Mouse (Mus musculus) stomach, postnatal 0 days (tissue): ENCODE results near the gene Epo. TPM values are rescaled to one million over a fixed set of nuclear protein-coding genes. Genes with fewer than 3 reads are reported as not detected.
A peak's percentile ranks its signal among the peaks of the same experiment; 100 is the strongest.

Source experiments
- ATAC-seq: fragments of 200-750 bp; cut with Nextera tagmentation; 2 replicates; pipeline ENCODE4 v1.8.0; 2017; ENCODE audit not compliant: low FRiP score, low TSS enrichment
- DNase-seq: peaks from one replicate; pipeline ENCODE4 v3.0.0-alpha.2; 2016; ENCODE audit warnings: low spot score
- H3K27ac ChIP-seq: fragments of 300-500 bp; sonication (generic); replicated peaks from 2 replicates; pipeline ENCODE4 v1.5.1; 2014; ENCODE audit warnings: mild to moderate bottlenecking, control low read depth
- H3K27me3 ChIP-seq: fragments of 300-500 bp; sonication (generic); 2 replicates; pipeline ENCODE4 v1.6.1; 2014; ENCODE audit warnings: low read length; ENCODE audit not compliant: control insufficient read depth, insufficient read depth
- H3K36me3 ChIP-seq: fragments of 300-500 bp; sonication (generic); 2 replicates; pipeline ENCODE4 v1.6.1; 2014; ENCODE audit warnings: low read length, mixed read lengths; ENCODE audit not compliant: control insufficient read depth, insufficient read depth
- H3K4me1 ChIP-seq: fragments of 300-500 bp; sonication (generic); replicated peaks from 2 replicates; pipeline ENCODE4 v1.6.1; 2014; ENCODE audit warnings: antibody characterized with exemption; ENCODE audit not compliant: control insufficient read depth, insufficient read depth
- H3K4me2 ChIP-seq: fragments of 300-500 bp; sonication (generic); replicated peaks from 2 replicates; pipeline ENCODE4 v1.6.1; 2014; ENCODE audit warnings: low read depth, mild to moderate bottlenecking, control low read depth, moderate library complexity
- H3K4me3 ChIP-seq: fragments of 300-500 bp; sonication (generic); 2 replicates; pipeline ENCODE4 v1.5.1; 2014; ENCODE audit warnings: low read depth, low read length, control low read depth
- H3K9ac ChIP-seq: fragments of 300-500 bp; sonication (generic); 2 replicates; pipeline ENCODE4 v1.6.1; 2014; ENCODE audit warnings: mild to moderate bottlenecking, low read length, control low read depth, mixed read lengths
- H3K9me3 ChIP-seq: fragments of 300-500 bp; sonication (generic); 2 replicates; pipeline ENCODE4 v1.6.1; 2016; ENCODE audit warnings: low read length; ENCODE audit not compliant: control insufficient read depth
- CTCF ChIP-seq: IDR thresholded peaks from 2 replicates; pipeline ENCODE4 v1.5.1; 2016; ENCODE audit warnings: antibody characterized with exemption, low read depth, mild to moderate bottlenecking, moderate library complexity
- EP300 ChIP-seq: optimal IDR thresholded peaks from 2 replicates; pipeline ENCODE3; 2016; ENCODE audit warnings: antibody characterized with exemption
- WGBS: fragments of 180-500 bp; shearing (Covaris S2); extraction: QIAGEN DNeasy Blood & Tissue Kit; methylation state at CpG from one replicate; pipeline ENCODE4 v1.1.7; 2014; 5-methylcytosine and 5-hydroxymethylcytosine counted together
- polyA plus RNA-seq: library from polyadenylated mRNA; unstranded; fragments of >200 nt; fragmentation: Nextera tagmentation; extraction: Ambion mirVana; gene quantifications from 2 replicates; pipeline ENCODE4 v1.2.1, GENCODE M21; 2015

Gene Epo
- polyA plus RNA-seq, 1 experiment from 2014 or later, result not detected

DNA sequence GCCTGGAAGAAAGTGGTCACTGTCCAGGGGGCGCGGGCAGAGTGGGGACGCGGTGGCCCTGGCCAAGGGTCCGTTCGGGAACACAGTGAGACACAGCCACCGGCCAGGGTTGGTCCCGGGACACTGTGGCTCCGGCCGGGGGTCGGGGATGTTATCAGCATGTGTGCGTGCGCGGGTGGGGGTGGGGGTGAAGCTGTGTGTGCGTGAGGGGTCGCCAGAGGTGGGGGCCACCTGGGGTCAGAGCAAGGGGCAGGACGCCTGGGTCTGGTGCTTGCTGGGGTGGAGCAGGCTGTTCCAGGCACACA is 47.2 kb downstream of the Epo start:
- 3% methylated on average over 17 of the region's 17 CpGs for WGBS
- Histone ChIP-seq H3K9ac (peak overlapping the region; percentile 45; the same call in 1 of the 2 replicates), H3K4me3 (no peak overlapping the region), H3K4me1 (no peaks in the 10 kb centered on the region), H3K4me2 (peak overlapping the region; percentile 38), H3K27ac (no peak overlapping the region), H3K36me3 (no peaks in the 10 kb centered on the region), H3K9me3 (no peaks in the 10 kb centered on the region), H3K27me3 (0 out of 2 replicates have a peak, but pooled peaks cover 2% of the 10 kb centered on the region)
- TF ChIP-seq CTCF, result no peak
- no peak for TF ChIP-seq EP300
- ATAC-seq, result no peak
- no peak for DNase-seq

GRCm38 (mm10) chr5:137485071-137485850 is 47.8 kb downstream of the Epo start:
- peak overlapping the region; percentile 45; the same call in 1 of the 2 replicates for H3K9ac ChIP-seq
- no peaks in the 10 kb centered on the region for H3K9me3 ChIP-seq
- no peak overlapping the region for H3K4me3 ChIP-seq
- ATAC-seq (no peak), DNase-seq (no peak)
- H3K27ac ChIP-seq, result no peak overlapping the region
- no peaks in the 10 kb centered on the region for H3K36me3 ChIP-seq
- no peaks in the 10 kb centered on the region for H3K4me1 ChIP-seq
- peak overlapping the region; percentile 38 for H3K4me2 ChIP-seq
- WGBS, result 15% methylated on average over 30 of the region's 30 CpGs
- H3K27me3 ChIP-seq, result 0 out of 2 replicates have a peak, but pooled peaks cover 2% of the 10 kb centered on the region
- TF ChIP-seq CTCF (no peak), EP300 (no peak)

DNA sequence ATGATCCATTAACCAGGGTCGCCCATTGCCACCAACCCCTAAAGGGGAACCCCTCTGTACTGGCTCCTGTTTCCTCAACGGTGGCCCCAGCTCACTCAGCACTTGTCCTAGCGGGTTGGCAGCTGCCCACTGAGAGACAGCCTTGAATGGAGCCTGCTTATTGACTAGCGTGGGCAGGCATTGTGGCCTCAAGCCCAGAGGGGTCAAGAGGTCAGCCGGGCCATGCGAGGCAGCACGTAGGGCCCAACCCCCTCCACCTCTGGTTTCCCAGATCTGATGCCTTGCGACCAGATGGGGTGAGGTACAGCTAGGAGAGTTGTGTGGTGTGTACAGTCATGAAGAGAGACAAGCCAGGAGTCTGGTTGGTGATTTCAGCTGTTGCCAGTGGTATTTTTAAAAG is 51.1 kb downstream of the Epo start:
- WGBS, result 39% methylated on average over 8 of the region's 8 CpGs
- ATAC-seq (peak; percentile 25; the same call in 1 of the 2 replicates), DNase-seq (no peak)
- H3K4me2 ChIP-seq, result no peak overlapping the region
- no peak overlapping the region for H3K27ac ChIP-seq
- H3K4me1 ChIP-seq, result no peaks in the 10 kb centered on the region
- TF ChIP-seq CTCF, result no peak
- TF ChIP-seq EP300, result no peak
- 0 out of 2 replicates have a peak, but pooled peaks cover 2% of the 10 kb centered on the region for H3K27me3 ChIP-seq
- no peaks in the 10 kb centered on the region for H3K36me3 ChIP-seq
- H3K9me3 ChIP-seq, result no peaks in the 10 kb centered on the region
- no peak overlapping the region for H3K9ac ChIP-seq
- no peak overlapping the region for H3K4me3 ChIP-seq

DNA sequence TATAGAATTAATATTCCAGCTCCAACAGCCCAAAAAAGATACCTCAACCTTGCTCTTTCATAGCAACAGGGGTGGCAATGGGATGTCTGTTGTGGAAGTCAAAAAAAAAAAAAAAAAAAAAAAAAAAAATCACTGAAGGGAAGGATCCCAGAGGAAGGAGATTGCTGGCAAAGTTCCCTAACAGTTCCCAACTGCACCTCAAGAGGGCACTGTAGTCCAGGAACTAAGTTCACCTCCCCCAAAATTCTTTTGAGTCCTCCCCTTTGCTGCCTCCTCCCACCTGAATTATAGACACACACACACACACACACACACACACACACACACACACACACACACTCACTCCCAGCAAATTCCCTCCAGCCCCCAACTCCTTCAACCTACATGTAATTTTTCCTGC is 51.9 kb downstream of the Epo start:
- Histone ChIP-seq H3K4me3 (no peak overlapping the region), H3K4me2 (no peak overlapping the region), H3K9ac (no peak overlapping the region), H3K9me3 (no peaks in the 10 kb centered on the region), H3K27me3 (0 out of 2 replicates have a peak, but pooled peaks cover 2% of the 10 kb centered on the region), H3K27ac (no peak overlapping the region), H3K4me1 (no peaks in the 10 kb centered on the region), H3K36me3 (no peaks in the 10 kb centered on the region)
- TF ChIP-seq EP300, result no peak
- peak; percentile 80 for TF ChIP-seq CTCF
- DNase-seq (peak; percentile 83), ATAC-seq (no peak; the same call in 1 of the 2 replicates)

- no peak for DNase-seq
- TF ChIP-seq CTCF (no peak), EP300 (no peak)
- Histone ChIP-seq H3K4me2 (no peak within 1 kb of the TSS), H3K27me3 (no peaks in the 10 kb centered on the region), H3K9ac (no peak within 1 kb of the TSS), H3K27ac (no peak within 1 kb of the TSS), H3K4me1 (no peaks in the 10 kb centered on the region), H3K4me3 (no peak within 1 kb of the TSS), H3K9me3 (no peaks in the 10 kb centered on the region), H3K36me3 (no peaks in the 10 kb centered on the region)
- 85% methylated on average over 5 of the region's 5 CpGs for WGBS
- ATAC-seq, result no peak
Observed at GRCm38 (mm10) chr5:137476964-137477363, 56.1 kb downstream of the Epo start, which contains the start of gene Zan. Gene Zan, minus strand, starts transcription at chr5:137477064.

DNA sequence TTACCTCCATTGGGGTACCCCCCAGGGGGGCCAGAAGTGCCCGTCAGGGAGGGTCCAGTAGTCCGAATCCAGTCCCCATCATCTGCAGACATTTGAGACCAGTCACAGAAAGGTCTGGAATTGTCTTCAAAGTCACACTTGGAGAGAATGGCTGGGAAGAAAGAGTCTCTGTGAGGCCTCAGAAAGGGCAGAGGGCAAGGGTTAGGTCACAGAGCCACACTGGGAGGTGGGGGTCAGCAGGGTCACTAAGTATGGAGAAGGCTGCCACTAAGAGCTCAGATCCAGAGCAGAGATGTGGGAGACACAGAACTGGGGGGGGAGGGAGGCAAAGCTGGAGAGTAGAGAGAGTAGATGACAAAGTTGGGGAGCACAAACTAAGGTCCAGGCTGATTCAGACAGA is 58.7 kb downstream of the Epo start:
- Histone ChIP-seq H3K27ac (no peak overlapping the region), H3K4me1 (no peaks in the 10 kb centered on the region), H3K9ac (no peak overlapping the region), H3K4me3 (no peak overlapping the region), H3K36me3 (no peaks in the 10 kb centered on the region), H3K9me3 (no peaks in the 10 kb centered on the region), H3K4me2 (no peak overlapping the region), H3K27me3 (no peaks in the 10 kb centered on the region)
- WGBS, result 72% methylated on average over 2 of the region's 2 CpGs
- DNase-seq (no peak), ATAC-seq (no peak)
- TF ChIP-seq EP300, result no peak
- TF ChIP-seq CTCF, result no peak
